Mouse (Mus musculus) thymus, adult 2 months (tissue): ENCODE results near the gene Setd5. TPM values are rescaled to one million over a fixed set of nuclear protein-coding genes. Genes with fewer than 3 reads are reported as not detected.

ENCODE experiments used
- DNase-seq: peaks from one replicate; pipeline ENCODE4 v3.0.0; 2021
- H3K27ac ChIP-seq: fragments of 200-500 bp; 2 replicates; pipeline ENCODE4 v1.5.1; 2012; ENCODE audit warnings: low read length, control low read depth; ENCODE audit not compliant: control insufficient read depth, insufficient read depth
- H3K27me3 ChIP-seq: fragments of 200-500 bp; 2 replicates; pipeline ENCODE4 v1.6.1; 2012; ENCODE audit warnings: mild to moderate bottlenecking, low read length, moderate library complexity, mixed read lengths; ENCODE audit not compliant: control insufficient read depth, insufficient read depth
- H3K36me3 ChIP-seq: fragments of 200-500 bp; 2 replicates; pipeline ENCODE4 v1.6.1; 2012; ENCODE audit warnings: mild to moderate bottlenecking, low read length, moderate library complexity; ENCODE audit not compliant: control insufficient read depth, insufficient read depth
- H3K4me1 ChIP-seq: fragments of 200-500 bp; replicated peaks from 2 replicates; pipeline ENCODE4 v1.6.1; 2012; ENCODE audit warnings: low read length; ENCODE audit not compliant: control insufficient read depth, insufficient read depth
- H3K4me3 ChIP-seq: fragments of 200-500 bp; 2 replicates; pipeline ENCODE4 v1.5.1; 2012; ENCODE audit warnings: mild to moderate bottlenecking, low read length, control low read depth, moderate library complexity; ENCODE audit not compliant: control insufficient read depth, insufficient read depth
- CTCF ChIP-seq: fragments of 200-500 bp; IDR thresholded peaks from 2 replicates; pipeline ENCODE4 v1.5.1; 2012; ENCODE audit warnings: mild to moderate bottlenecking, control low read depth, low read length, moderate library complexity, borderline replicate concordance; ENCODE audit not compliant: control insufficient read depth, poor library complexity, insufficient read depth; ENCODE audit errors: extremely low read depth
- POLR2A ChIP-seq: fragments of 200-500 bp; IDR thresholded peaks from 2 replicates; pipeline ENCODE4 v1.6.1; 2012; ENCODE audit warnings: mild to moderate bottlenecking, low read length, control low read depth, moderate library complexity; ENCODE audit not compliant: control insufficient read depth, poor library complexity, insufficient read depth; ENCODE audit errors: extremely low read depth
- WGBS: fragments of 180-500 bp; shearing (Covaris S2); methylation state at CpG from one replicate; pipeline ENCODE4 v1.1.7; 2018; 5-methylcytosine and 5-hydroxymethylcytosine counted together
- polyA plus RNA-seq: library from polyadenylated mRNA; depleted of rRNA; stranded (reverse); fragments of >200 nt; gene quantifications from 2 replicates; pipeline ENCODE4 v1.2.3, GENCODE M21; 2012

Gene Setd5
- polyA plus RNA-seq, 1 experiment = 51.8 TPM

DNA sequence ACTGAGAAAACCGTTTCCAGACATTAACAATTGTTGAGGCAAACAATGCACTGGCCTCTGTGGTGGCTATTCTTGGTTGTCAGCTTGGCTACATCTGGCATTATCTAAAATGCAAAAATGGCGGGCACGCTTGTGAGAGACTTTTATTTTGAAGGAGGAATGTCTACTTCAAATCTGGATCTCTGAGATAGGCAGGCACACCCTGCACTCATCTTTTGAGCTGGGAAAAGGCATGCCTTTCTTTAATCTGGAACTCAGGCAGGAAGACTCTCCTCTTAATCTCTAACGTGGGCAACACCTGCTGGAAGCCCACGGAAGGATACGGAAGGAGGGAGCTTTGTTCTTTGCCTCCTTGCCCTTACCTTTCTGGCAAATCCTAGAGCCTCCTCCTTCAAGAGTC, 77.7 kb downstream of the Setd5 start:
- no peaks in the 10 kb centered on the region for H3K4me1 ChIP-seq
- H3K4me3 ChIP-seq = no peak overlapping the region
- TF ChIP-seq POLR2A (no peak), CTCF (no peak)
- peaks cover 37% of the 10 kb centered on the region for H3K36me3 ChIP-seq
- WGBS = 92% methylated on average over 6 of the region's 6 CpGs
- H3K27me3 ChIP-seq = no peaks in the 10 kb centered on the region
- H3K27ac ChIP-seq = no peak overlapping the region
- DNase-seq = no peak

GRCm38 (mm10) chr6:113156064-113156463, 78.9 kb downstream of the Setd5 start:
- 96% methylated on average over 4 of the region's 4 CpGs for WGBS
- Histone ChIP-seq H3K27me3 (no peaks in the 10 kb centered on the region), H3K4me1 (no peaks in the 10 kb centered on the region), H3K36me3 (peaks cover 25% of the 10 kb centered on the region), H3K4me3 (no peak overlapping the region), H3K27ac (no peak overlapping the region)
- TF ChIP-seq CTCF (no peak), POLR2A (no peak)
- DNase-seq = no peak

- Histone ChIP-seq H3K27ac (no peak overlapping the region), H3K4me3 (no peak overlapping the region), H3K36me3 (no peaks in the 10 kb centered on the region), H3K4me1 (no peaks in the 10 kb centered on the region), H3K27me3 (no peaks in the 10 kb centered on the region)
- TF ChIP-seq CTCF (no peak), POLR2A (no peak)
- 99% methylated on average over 10 of the region's 10 CpGs for WGBS
- no peak for DNase-seq
Measured at GRCm38 (mm10) chr6:113160106-113160505, 82.9 kb downstream of the Setd5 start.

DNA sequence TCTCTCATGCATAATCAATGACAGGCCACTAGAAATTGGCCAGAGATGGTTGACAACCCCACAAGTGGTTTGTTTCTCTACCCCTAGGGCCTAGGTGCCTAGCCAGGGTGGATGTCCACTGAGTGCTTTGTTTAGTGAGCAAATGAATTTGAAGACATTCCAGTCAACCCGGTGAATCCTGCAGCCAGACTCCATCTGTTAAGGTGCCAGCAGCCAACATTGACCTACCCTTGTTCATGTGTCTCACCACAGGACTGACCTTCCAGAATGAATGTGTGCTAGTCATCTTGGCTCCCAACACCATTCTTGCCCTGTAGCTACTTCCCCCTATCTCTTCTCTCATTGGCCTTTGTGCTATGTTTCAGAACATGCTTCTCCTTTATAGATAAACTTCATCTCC, 84.8 kb downstream of the Setd5 start:
- H3K27me3 ChIP-seq = no peaks in the 10 kb centered on the region
- no peak overlapping the region for H3K27ac ChIP-seq
- H3K4me3 ChIP-seq = no peak overlapping the region
- WGBS = 93% methylated on average over 1 of the region's 1 CpGs
- TF ChIP-seq POLR2A = no peak
- TF ChIP-seq CTCF = no peak
- H3K36me3 ChIP-seq = no peaks in the 10 kb centered on the region
- H3K4me1 ChIP-seq = no peaks in the 10 kb centered on the region
- no peak for DNase-seq

DNA sequence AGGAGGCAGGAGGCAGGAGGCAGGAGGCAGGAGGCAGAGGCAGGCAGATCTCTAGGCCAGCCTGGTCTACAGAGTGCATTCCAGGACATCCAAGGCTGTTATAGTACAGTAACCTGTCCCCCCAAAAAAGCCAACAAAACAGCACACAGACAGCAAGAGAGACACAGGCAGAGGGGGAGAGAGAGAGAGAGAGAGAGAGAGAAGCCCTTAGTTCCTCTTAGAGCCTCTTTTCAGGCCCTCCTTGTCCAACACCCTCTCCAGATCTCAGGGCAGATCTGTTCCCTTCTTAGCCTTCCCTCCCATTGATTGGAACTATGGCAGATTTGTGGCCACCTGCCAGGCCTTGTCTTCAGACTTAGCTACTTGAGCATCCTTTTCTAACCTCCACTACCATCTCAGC, 86.3 kb downstream of the Setd5 start:
- Histone ChIP-seq H3K4me3 (no peak overlapping the region), H3K27me3 (no peaks in the 10 kb centered on the region)
- TF ChIP-seq POLR2A (no peak), CTCF (no peak)

GRCm38 (mm10) chr6:113166661-113167251, 89.6 kb downstream of the Setd5 start:
- TF ChIP-seq CTCF (no peak), POLR2A (no peak)
- WGBS = 43% methylated on average over 17 of the region's 17 CpGs
- Histone ChIP-seq H3K4me1 (no peaks in the 10 kb centered on the region), H3K27me3 (no peaks in the 10 kb centered on the region), H3K27ac (no peak overlapping the region), H3K36me3 (no peaks in the 10 kb centered on the region), H3K4me3 (no peak overlapping the region)
- DNase-seq = no peak

More for the DNA sequence above, 86.3 kb downstream of the Setd5 start:
- Histone ChIP-seq H3K36me3 (no peaks in the 10 kb centered on the region), H3K27ac (no peak overlapping the region), H3K4me1 (no peaks in the 10 kb centered on the region)
- no peak for DNase-seq
